Mouse (Mus musculus) neural tube, embryonic 11.5 days (tissue): ENCODE results near the gene Mpp3. TPM values are rescaled to one million over a fixed set of nuclear protein-coding genes. Genes with fewer than 3 reads are reported as not detected.

Experiments
- ATAC-seq: fragments of 200-750 bp; cut with Nextera tagmentation; 2 replicates; pipeline ENCODE4 v1.8.0; 2017; ENCODE audit warnings: moderate number of reproducible peaks, mild to moderate bottlenecking, moderate TSS enrichment, moderate library complexity; ENCODE audit not compliant: insufficient read depth, low FRiP score, low TSS enrichment
- DNase-seq: peaks from one replicate; pipeline ENCODE4 v3.0.0-alpha.2; 2015; ENCODE audit warnings: low spot score
- H3K27ac ChIP-seq: fragments of 300-500 bp; sonication (generic); 2 replicates; pipeline ENCODE4 v1.5.1; 2014; ENCODE audit warnings: low read depth, mild to moderate bottlenecking, low read length
- H3K27me3 ChIP-seq: fragments of 300-500 bp; sonication (generic); 2 replicates; pipeline ENCODE4 v1.6.1; 2014; ENCODE audit warnings: mild to moderate bottlenecking, low read length, mixed read lengths; ENCODE audit not compliant: control insufficient read depth, insufficient read depth
- H3K36me3 ChIP-seq: fragments of 300-500 bp; sonication (generic); 2 replicates; pipeline ENCODE4 v1.6.1; 2014; ENCODE audit warnings: mild to moderate bottlenecking, low read length, moderate library complexity, mixed read lengths; ENCODE audit not compliant: control insufficient read depth, insufficient read depth
- H3K4me1 ChIP-seq: fragments of 300-500 bp; sonication (generic); 2 replicates; pipeline ENCODE4 v1.6.1; 2014; ENCODE audit warnings: low read length, mixed read lengths; ENCODE audit not compliant: control insufficient read depth, insufficient read depth
- H3K4me2 ChIP-seq: fragments of 300-500 bp; sonication (generic); 2 replicates; pipeline ENCODE4 v1.6.1; 2014; ENCODE audit warnings: low read depth, mild to moderate bottlenecking, moderate library complexity
- H3K4me3 ChIP-seq: fragments of 300-500 bp; sonication (generic); 2 replicates; pipeline ENCODE4 v1.5.1; 2014; ENCODE audit warnings: low read depth, low read length
- H3K9ac ChIP-seq: fragments of 300-500 bp; sonication (generic); 2 replicates; pipeline ENCODE4 v1.6.1; 2014; ENCODE audit warnings: mild to moderate bottlenecking, low read length
- H3K9me3 ChIP-seq: fragments of 300-500 bp; sonication (generic); 2 replicates; pipeline ENCODE4 v1.6.1; 2016; ENCODE audit warnings: low read length; ENCODE audit not compliant: control insufficient read depth
- WGBS: fragments of 180-500 bp; shearing (Covaris S2); extraction: QIAGEN DNeasy Blood & Tissue Kit; methylation state at CpG from one replicate; pipeline ENCODE4 v1.1.7; 2014; 5-methylcytosine and 5-hydroxymethylcytosine counted together
- polyA plus RNA-seq: library from polyadenylated mRNA; unstranded; fragments of >200 nt; fragmentation: Nextera tagmentation; extraction: Ambion mirVana; gene quantifications from 2 replicates; pipeline ENCODE4 v1.2.1, GENCODE M21; 2014

Gene Mpp3
- polyA plus RNA-seq, 1 experiment from 2014 or later, result 35.1 TPM

DNA sequence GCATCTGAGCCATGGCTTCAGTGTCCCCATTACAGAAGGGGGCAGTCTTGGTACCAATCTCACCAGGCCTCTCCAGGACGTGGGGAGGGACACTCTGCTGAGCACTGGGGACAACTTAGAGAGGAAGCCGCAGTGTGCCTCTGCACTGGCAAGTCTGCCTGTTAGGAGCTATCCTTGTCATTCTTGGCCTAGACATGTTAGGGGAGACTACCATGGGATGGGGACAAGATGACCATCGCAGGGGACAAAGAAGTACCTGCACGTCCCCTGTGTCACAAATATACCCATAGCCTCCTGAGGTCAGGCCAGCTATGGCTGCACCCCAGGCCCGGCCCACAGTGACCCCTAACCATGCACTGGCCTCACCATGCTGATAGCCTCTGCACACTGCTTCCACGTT lies 15.1 kb upstream of the Mpp3 start:
- no peak for ATAC-seq
- no peaks in the 10 kb centered on the region for H3K36me3 ChIP-seq
- H3K4me3 ChIP-seq, result no peak overlapping the region
- no peaks in the 10 kb centered on the region for H3K4me1 ChIP-seq
- 88% methylated on average over 6 of the region's 6 CpGs for whole genome bisulfite sequencing
- H3K27ac ChIP-seq, result no peak overlapping the region
- H3K27me3 ChIP-seq, result no peaks in the 10 kb centered on the region
- no peak overlapping the region for H3K4me2 ChIP-seq
- H3K9ac ChIP-seq, result no peak overlapping the region
- DNase-seq, result no peak
- no peaks in the 10 kb centered on the region for H3K9me3 ChIP-seq

DNA sequence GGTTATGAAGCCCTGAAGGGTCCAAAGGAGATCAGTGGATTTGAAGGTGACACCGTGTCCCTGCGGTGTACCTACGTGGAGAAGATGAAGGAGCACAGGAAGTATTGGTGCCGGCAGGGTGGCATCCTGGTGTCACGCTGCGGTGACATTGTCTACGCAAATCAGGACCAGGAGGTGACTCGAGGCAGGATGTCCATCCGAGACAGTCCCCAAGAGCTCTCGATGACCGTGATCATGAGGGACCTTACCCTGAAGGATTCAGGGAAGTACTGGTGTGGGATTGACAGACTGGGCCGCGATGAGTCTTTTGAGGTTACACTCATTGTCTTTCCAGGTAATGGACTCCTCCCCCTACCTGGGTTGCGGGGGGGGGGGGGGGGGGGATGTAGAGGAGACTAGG lies 14.7 kb upstream of the Mpp3 start:
- Histone ChIP-seq H3K27me3 (no peaks in the 10 kb centered on the region), H3K36me3 (no peaks in the 10 kb centered on the region), H3K27ac (no peak overlapping the region), H3K9me3 (no peaks in the 10 kb centered on the region), H3K4me1 (no peaks in the 10 kb centered on the region), H3K4me3 (no peak overlapping the region), H3K4me2 (no peak overlapping the region), H3K9ac (no peak overlapping the region)
- WGBS, result 92% methylated on average over 13 of the region's 14 CpGs
- no peak for ATAC-seq
- no peak for DNase-seq

DNA sequence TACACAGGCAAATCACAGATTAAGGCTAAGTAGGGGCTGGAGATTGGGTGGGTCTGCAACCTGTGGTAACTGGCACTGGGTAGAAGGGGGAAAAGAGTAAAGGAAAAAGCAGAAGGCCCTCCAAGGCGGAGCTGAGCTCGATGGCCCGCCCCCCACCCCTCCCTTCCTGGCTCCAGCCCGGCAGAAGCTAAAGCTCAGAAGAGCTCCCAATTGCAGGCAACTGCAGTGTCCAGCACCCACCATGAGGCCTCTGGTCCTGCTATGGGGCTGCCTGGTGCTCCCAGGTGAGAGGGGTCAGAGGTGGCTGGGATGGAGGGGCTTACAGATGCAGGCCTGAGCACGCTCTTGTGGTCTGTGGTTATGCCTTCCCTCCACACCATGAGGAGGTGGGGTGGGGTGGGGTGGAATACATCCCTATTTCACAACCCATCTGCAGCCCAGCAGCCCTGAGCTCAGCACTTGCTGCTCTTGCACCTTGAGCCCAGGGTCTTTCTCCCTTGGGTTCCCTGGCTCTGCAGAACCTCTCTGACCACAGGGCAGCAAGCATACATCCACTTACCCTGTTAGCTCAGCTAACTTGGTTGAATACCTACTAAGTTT lies 13.2 kb upstream of the Mpp3 start, which contains the start of gene Cd300lg:
Gene Cd300lg, plus strand, starts transcription at position 160 of the 600 bp plus-strand sequence.
- 65% methylated on average over 5 of the region's 5 CpGs for WGBS
- no peak within 1 kb of the TSS for H3K27ac ChIP-seq
- ATAC-seq (no peak), DNase-seq (no peak)
- H3K4me1 ChIP-seq, result no peaks in the 10 kb centered on the region
- H3K9me3 ChIP-seq, result no peaks in the 10 kb centered on the region
- no peak within 1 kb of the TSS for H3K4me2 ChIP-seq
- H3K36me3 ChIP-seq, result no peaks in the 10 kb centered on the region
- no peaks in the 10 kb centered on the region for H3K27me3 ChIP-seq
- H3K4me3 ChIP-seq, result no peak within 1 kb of the TSS
- H3K9ac ChIP-seq, result no peak within 1 kb of the TSS

DNA sequence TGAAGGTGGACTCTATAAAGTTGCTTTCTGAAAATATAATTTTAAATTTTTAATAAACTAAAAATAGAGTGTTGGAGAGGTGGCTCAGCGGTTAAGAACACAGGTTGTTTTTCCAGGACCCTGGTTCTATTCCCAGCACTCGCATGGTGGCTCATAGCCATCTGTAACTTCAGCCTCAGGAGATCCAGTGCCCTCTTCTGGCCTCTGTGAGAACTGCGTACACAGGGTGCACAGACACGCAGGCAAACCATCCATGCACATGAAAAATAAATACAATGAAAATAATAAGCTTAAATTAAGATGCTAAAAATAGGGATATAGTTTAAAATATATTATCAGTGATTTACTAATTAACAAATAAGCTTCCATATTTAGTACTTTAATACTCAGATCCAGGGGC lies 12.4 kb upstream of the Mpp3 start:
- H3K4me1 ChIP-seq, result no peaks in the 10 kb centered on the region
- no peak overlapping the region for H3K4me3 ChIP-seq
- H3K9ac ChIP-seq, result no peak overlapping the region
- no peaks in the 10 kb centered on the region for H3K9me3 ChIP-seq
- whole genome bisulfite sequencing, result 73% methylated on average over 4 of the region's 4 CpGs
- no peaks in the 10 kb centered on the region for H3K36me3 ChIP-seq
- no peaks in the 10 kb centered on the region for H3K27me3 ChIP-seq
- ATAC-seq, result no peak
- H3K27ac ChIP-seq, result no peak overlapping the region
- H3K4me2 ChIP-seq, result no peak overlapping the region
- no peak for DNase-seq

DNA sequence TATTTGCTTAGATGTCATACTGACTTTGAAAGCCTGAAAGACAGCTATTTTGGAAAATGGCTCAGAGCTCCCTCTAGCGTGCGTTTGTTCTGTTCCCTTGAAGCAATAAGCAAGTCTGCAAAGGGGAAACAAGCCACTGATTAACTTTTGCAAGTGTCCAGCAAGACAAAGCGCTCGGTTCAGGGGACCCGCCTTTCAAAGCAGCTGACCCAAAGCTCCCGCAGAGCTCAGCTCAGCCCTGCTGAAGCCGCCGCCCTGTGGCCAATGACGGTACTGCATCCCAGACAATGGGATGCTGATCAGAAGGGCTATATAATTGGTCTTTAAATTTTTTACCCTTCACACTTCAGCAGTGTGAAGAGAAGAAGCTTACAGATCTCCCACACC lies 11.9 kb upstream of the Mpp3 start:
- H3K27ac ChIP-seq, result no peak overlapping the region
- DNase-seq (peak; percentile 90), ATAC-seq (peak; percentile 67; the same call in 1 of the 2 replicates)
- no peaks in the 10 kb centered on the region for H3K36me3 ChIP-seq
- H3K4me3 ChIP-seq, result no peak overlapping the region
- WGBS, result under 1% methylated on average over 9 of the region's 9 CpGs
- no peak overlapping the region for H3K9ac ChIP-seq
- H3K4me1 ChIP-seq, result no peaks in the 10 kb centered on the region
- no peak overlapping the region for H3K4me2 ChIP-seq
- H3K9me3 ChIP-seq, result no peaks in the 10 kb centered on the region
- no peaks in the 10 kb centered on the region for H3K27me3 ChIP-seq

DNA sequence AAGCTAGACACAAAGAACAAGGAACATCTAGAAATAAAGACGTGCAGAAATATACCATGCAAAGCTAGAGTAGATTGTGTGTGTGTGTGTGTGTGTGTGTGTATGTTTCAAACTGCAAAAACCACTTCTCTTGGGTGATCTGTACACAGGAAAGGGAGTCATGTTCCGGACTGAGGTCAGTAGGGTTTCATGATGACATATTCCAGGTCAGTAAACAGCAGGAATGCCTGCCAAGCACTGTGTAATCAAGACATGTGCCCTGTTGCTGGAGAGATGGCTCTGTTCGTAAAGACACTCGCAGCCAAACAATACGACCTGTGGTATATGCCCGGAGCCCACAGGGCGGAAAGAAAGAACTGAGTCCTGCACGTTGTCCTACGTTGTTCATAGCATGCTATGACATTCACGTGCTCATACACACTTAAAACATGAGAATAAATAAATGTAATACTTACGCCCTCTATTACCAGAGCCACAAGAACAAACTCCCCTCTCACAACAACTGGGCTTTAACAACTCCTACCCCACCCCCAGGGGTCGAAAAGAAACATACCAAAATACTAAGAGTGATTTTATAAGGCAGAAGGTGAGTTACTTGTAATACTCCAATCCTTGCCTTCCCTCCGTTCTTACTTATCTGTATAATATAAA lies 11.4 kb upstream of the Mpp3 start:
- Histone ChIP-seq H3K4me2 (no peak overlapping the region), H3K27me3 (no peaks in the 10 kb centered on the region), H3K4me1 (no peaks in the 10 kb centered on the region), H3K9me3 (no peaks in the 10 kb centered on the region), H3K27ac (no peak overlapping the region), H3K9ac (no peak overlapping the region), H3K4me3 (no peak overlapping the region), H3K36me3 (no peaks in the 10 kb centered on the region)
- 57% methylated on average over 13 of the region's 13 CpGs for WGBS
- DNase-seq (no peak), ATAC-seq (peak; percentile 6; the same call in 1 of the 2 replicates)

DNA sequence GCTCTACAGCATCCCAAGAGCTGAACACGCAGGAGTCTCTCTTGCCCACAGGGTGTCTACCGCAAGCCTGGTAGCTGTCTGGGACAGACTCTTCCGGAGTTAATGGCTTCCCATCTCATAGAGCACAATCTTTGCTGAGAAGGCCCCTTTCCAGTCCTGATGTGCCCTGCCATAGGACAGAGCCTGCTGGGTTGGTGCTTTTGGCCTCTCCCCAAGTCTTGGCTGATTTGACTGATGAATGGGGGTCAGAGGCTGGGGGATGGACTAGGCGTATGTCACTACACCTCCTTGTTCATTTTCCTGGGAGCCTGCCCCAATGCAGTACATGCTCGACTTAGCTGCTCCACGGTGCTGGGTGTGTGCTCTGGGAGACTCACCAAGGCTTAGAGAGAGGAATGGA lies 9.5 kb upstream of the Mpp3 start:
- Histone ChIP-seq H3K9me3 (no peaks in the 10 kb centered on the region), H3K27me3 (no peaks in the 10 kb centered on the region), H3K4me3 (no peak overlapping the region), H3K4me1 (no peaks in the 10 kb centered on the region), H3K36me3 (no peaks in the 10 kb centered on the region), H3K4me2 (no peak overlapping the region), H3K9ac (no peak overlapping the region), H3K27ac (no peak overlapping the region)
- no peak for ATAC-seq
- WGBS, result 76% methylated on average over 6 of the region's 6 CpGs
- DNase-seq, result no peak

DNA sequence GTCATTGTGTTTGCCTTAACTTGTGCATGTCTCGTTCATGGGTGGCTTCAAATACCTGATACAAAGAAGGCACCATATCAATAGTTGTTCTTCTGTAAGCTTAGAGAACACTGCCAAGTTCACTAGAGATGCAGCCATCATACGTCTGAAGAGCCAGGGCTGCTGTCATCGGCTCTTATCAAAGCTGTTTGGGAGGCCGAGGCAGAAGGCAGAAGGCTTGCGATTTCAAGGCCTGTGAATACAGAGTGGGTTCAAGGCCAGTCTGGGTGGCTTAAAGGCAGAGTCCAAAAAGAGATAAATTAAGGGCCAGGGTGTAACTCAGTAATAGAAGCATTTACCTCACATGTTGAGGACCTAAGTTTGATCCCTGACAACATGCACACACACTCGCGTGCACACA lies 8.1 kb upstream of the Mpp3 start:
- WGBS, result 84% methylated on average over 7 of the region's 7 CpGs

DNA sequence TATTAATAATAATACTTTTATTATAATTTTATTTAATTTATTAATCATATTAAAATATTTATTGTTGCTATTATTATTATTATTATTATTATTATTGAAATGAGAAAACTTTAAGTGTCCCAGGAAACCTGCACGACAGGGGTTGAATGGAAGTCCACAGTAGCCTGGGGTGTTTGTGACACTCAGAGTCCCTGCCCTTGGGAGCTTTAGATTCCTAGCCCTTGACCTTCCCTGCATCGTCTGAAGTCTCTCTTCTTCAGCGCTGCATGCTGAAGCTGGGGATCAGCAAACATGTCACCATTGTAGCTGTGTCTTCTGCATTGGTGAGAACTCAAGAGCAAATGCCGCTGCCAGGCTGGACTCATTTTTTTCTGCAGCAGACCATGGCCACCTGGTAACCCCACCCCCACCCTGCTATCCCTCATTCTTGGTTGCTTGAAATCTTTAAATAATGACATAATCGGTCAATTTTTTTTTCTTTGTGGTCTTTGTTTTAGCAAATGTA lies 7.2 kb upstream of the Mpp3 start:
- Histone ChIP-seq H3K9ac (no peak overlapping the region), H3K27ac (no peak overlapping the region), H3K27me3 (no peaks in the 10 kb centered on the region), H3K36me3 (no peaks in the 10 kb centered on the region), H3K4me1 (no peaks in the 10 kb centered on the region), H3K9me3 (no peaks in the 10 kb centered on the region), H3K4me3 (no peak overlapping the region), H3K4me2 (no peak overlapping the region)
- WGBS, result 80% methylated on average over 5 of the region's 5 CpGs
- ATAC-seq, result no peak
- DNase-seq, result no peak

More for the DNA sequence above, 8.1 kb upstream of the Mpp3 start:
- Histone ChIP-seq H3K27me3 (no peaks in the 10 kb centered on the region), H3K36me3 (no peaks in the 10 kb centered on the region), H3K27ac (no peak overlapping the region), H3K9me3 (no peaks in the 10 kb centered on the region), H3K9ac (no peak overlapping the region), H3K4me3 (no peak overlapping the region), H3K4me1 (no peaks in the 10 kb centered on the region), H3K4me2 (no peak overlapping the region)
- no peak for DNase-seq
- no peak for ATAC-seq
